Mouse (Mus musculus): ENCODE measurements at regions not wholly inside any gene's neighbourhood (a gene's known extent, or its start where the extent isn't known, plus 50 kb on each side); places are given as distances from the start of the nearest gene placed in this dataset.

DNA sequence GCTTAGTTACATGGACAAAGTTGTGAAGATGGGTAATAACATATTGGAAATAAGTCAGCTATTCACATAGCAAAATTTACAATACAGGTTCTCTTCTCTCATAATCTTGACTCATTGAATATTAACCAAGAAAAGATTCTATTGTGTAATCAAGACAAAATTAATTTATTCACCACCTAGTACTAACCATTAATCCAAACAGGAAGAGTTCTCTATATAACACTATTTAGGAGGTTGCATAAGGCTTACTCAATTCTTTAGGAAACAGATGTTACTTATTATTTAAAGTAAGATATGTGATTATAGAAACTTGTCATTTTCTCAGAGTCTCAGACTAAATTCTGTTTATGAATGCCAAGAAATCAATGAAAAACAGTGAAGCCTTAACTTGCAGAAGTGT, 600.4 kb upstream of the Tusc1 start:
- no peak for TF ChIP-seq CTCF (IDR thresholded peaks at IDR 0.05)

DNA sequence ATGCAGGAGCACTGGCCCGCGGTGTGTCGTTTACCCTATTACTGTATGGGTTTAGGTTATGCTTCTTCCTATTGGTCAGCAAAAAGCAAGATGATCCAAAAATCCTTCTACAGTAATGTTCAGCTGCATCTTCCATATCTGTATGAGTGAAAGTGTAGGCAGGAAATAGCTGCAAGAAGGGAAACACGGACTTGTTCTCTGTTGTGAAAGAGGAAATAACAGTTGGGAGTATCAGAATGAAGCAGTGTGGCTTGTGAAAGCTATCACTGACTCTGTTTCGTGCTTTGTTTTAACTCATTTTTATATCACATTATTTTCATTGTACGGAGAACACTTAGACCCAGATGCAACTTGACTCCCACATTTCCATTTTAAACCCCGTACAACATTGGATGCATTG, 591.8 kb upstream of the Tusc1 start:
- DNase-seq (ENCODE audit: low spot score) (no peak), ATAC-seq (ENCODE audit: low FRiP score) (no peak)
- H3K4me1 ChIP-seq (ENCODE audit: insufficient read depth, low read length) = no peaks in the 10 kb centered on the region
- H3K36me3 ChIP-seq (ENCODE audit: insufficient read depth, low read length) = no peaks in the 10 kb centered on the region
- no peak overlapping the region for H3K9ac ChIP-seq (replicated peaks; ENCODE audit: low read length, poor library complexity, severe bottlenecking)
- H3K27ac ChIP-seq (ENCODE audit: low read depth, low read length) = no peak overlapping the region
- no peak overlapping the region for H3K4me3 ChIP-seq (ENCODE audit: low read depth, low read length)
- H3K4me2 ChIP-seq (ENCODE audit: low read depth, low read length, poor library complexity, severe bottlenecking) = no peak overlapping the region
- H3K9me3 ChIP-seq (ENCODE audit: low read length) = no peaks in the 10 kb centered on the region
- H3K27me3 ChIP-seq (ENCODE audit: insufficient read depth, low read length) = no peaks in the 10 kb centered on the region
- no peak for TF ChIP-seq CTCF (IDR thresholded peaks at IDR 0.05)
- 91% methylated on average over 7 of the region's 7 CpGs for WGBS

More for the DNA sequence above, 600.4 kb upstream of the Tusc1 start:
- H3K36me3 ChIP-seq (ENCODE audit: insufficient read depth, low read length) = no peaks in the 10 kb centered on the region
- no peaks in the 10 kb centered on the region for H3K9me3 ChIP-seq (ENCODE audit: low read length)
- H3K9ac ChIP-seq (replicated peaks; ENCODE audit: low read length, poor library complexity, severe bottlenecking) = no peak overlapping the region
- no peak overlapping the region for H3K4me2 ChIP-seq (ENCODE audit: low read depth, low read length, poor library complexity, severe bottlenecking)
- H3K27ac ChIP-seq (ENCODE audit: low read depth, low read length) = no peak overlapping the region
- H3K27me3 ChIP-seq (ENCODE audit: insufficient read depth, low read length) = no peaks in the 10 kb centered on the region
- DNase-seq (ENCODE audit: low spot score) (no peak), ATAC-seq (ENCODE audit: low FRiP score) (no peak)
- H3K4me3 ChIP-seq (ENCODE audit: low read depth, low read length) = no peak overlapping the region
- no peaks in the 10 kb centered on the region for H3K4me1 ChIP-seq (ENCODE audit: insufficient read depth, low read length)

DNA sequence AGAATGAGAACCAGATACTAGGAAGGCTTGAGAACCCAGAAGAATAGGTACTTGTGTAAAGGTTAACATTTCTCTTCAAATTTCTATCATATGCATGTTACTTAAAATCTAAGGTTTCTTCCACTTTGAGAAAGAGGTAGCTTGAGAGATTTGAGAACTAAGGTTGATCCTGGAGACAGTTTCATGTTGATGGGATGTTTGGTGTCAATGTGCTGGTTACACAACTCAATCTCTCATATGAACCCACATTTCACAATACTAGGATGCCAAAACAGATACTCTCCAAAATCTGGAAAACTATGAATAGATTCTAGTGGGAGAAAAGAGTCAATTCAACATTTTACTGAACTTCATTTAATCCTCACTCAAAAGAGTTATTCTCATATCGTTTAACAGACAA, 589.1 kb upstream of the Tusc1 start:
- no peaks in the 10 kb centered on the region for H3K27me3 ChIP-seq (ENCODE audit: insufficient read depth, low read length)
- H3K27ac ChIP-seq (ENCODE audit: low read depth, low read length) = no peak overlapping the region
- no peak overlapping the region for H3K9ac ChIP-seq (replicated peaks; ENCODE audit: low read length, poor library complexity, severe bottlenecking)
- no peaks in the 10 kb centered on the region for H3K9me3 ChIP-seq (ENCODE audit: low read length)
- no peak for DNase-seq (ENCODE audit: low spot score)
- H3K4me1 ChIP-seq (ENCODE audit: insufficient read depth, low read length) = no peaks in the 10 kb centered on the region
- WGBS = 87% methylated on average over 1 of the region's 1 CpGs
- no peaks in the 10 kb centered on the region for H3K36me3 ChIP-seq (ENCODE audit: insufficient read depth, low read length)
- TF ChIP-seq CTCF (IDR thresholded peaks at IDR 0.05) = no peak
- ATAC-seq (ENCODE audit: low FRiP score) = no peak
- H3K4me3 ChIP-seq (ENCODE audit: low read depth, low read length) = no peak overlapping the region
- H3K4me2 ChIP-seq (ENCODE audit: low read depth, low read length, poor library complexity, severe bottlenecking) = no peak overlapping the region

DNA sequence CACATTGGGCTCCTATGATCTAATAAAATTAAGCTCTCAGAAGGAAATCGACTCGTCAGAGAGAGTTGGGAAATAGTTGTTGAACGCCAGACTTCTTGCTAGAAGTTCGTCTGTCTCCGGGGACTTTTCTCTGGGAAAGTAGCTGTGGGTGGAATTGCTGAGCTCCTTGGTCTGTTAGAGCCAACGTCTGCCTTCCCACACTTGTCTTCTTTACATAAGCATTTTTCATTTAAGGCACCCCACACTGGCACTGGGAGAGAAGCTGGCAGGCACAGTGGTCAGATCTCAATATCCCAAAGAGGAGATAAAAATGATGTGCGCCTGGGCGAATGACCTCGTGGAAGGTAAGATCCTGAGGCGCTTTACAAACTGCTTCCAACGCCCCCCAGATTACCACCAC, 551.3 kb upstream of the Tusc1 start:
- no peaks in the 10 kb centered on the region for H3K27me3 ChIP-seq (ENCODE audit: insufficient read depth, low read length)
- ATAC-seq (ENCODE audit: low FRiP score) = no peak
- no peak overlapping the region for H3K4me2 ChIP-seq (ENCODE audit: low read depth, low read length, poor library complexity, severe bottlenecking)
- H3K4me1 ChIP-seq (ENCODE audit: insufficient read depth, low read length) = no peaks in the 10 kb centered on the region
- no peak for DNase-seq (ENCODE audit: low spot score)
- H3K9ac ChIP-seq (replicated peaks; ENCODE audit: low read length, poor library complexity, severe bottlenecking) = no peak overlapping the region
- H3K27ac ChIP-seq (ENCODE audit: low read depth, low read length) = no peak overlapping the region
- WGBS = 92% methylated on average over 11 of the region's 11 CpGs
- TF ChIP-seq CTCF (IDR thresholded peaks at IDR 0.05) = no peak
- H3K4me3 ChIP-seq (ENCODE audit: low read depth, low read length) = no peak overlapping the region
- no peaks in the 10 kb centered on the region for H3K36me3 ChIP-seq (ENCODE audit: insufficient read depth, low read length)
- H3K9me3 ChIP-seq (ENCODE audit: low read length) = no peaks in the 10 kb centered on the region

DNA sequence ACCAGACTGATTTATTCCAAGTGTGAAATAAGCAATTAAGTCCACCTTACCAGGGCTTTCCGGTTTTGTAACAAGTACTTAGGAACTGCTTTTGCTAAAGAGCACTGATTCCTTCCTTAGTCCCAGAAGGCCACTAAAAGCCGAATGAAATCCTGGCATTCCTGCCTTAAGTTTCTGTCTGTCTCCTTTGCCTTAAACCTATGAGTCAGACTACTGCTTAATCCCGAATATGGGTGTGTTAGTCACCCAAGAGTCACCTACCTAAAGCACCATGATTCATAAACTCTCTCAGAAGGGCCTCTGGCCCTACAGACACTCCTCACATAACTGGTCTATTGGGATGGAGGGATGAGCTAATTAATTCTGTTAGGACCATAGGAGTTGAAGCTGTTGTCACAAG, 546.0 kb upstream of the Tusc1 start:
- H3K9ac ChIP-seq (replicated peaks; ENCODE audit: low read length, poor library complexity, severe bottlenecking) = no peak overlapping the region
- DNase-seq (ENCODE audit: low spot score) = no peak
- no peak for ATAC-seq (ENCODE audit: low FRiP score)
- H3K27me3 ChIP-seq (ENCODE audit: insufficient read depth, low read length) = no peaks in the 10 kb centered on the region
- H3K4me3 ChIP-seq (ENCODE audit: low read depth, low read length) = no peak overlapping the region
- no peak for TF ChIP-seq CTCF (IDR thresholded peaks at IDR 0.05)
- H3K27ac ChIP-seq (ENCODE audit: low read depth, low read length) = no peak overlapping the region
- 74% methylated on average over 3 of the region's 3 CpGs for WGBS
- no peaks in the 10 kb centered on the region for H3K4me1 ChIP-seq (ENCODE audit: insufficient read depth, low read length)
- H3K9me3 ChIP-seq (ENCODE audit: low read length) = no peaks in the 10 kb centered on the region
- H3K36me3 ChIP-seq (ENCODE audit: insufficient read depth, low read length) = no peaks in the 10 kb centered on the region
- no peak overlapping the region for H3K4me2 ChIP-seq (ENCODE audit: low read depth, low read length, poor library complexity, severe bottlenecking)

DNA sequence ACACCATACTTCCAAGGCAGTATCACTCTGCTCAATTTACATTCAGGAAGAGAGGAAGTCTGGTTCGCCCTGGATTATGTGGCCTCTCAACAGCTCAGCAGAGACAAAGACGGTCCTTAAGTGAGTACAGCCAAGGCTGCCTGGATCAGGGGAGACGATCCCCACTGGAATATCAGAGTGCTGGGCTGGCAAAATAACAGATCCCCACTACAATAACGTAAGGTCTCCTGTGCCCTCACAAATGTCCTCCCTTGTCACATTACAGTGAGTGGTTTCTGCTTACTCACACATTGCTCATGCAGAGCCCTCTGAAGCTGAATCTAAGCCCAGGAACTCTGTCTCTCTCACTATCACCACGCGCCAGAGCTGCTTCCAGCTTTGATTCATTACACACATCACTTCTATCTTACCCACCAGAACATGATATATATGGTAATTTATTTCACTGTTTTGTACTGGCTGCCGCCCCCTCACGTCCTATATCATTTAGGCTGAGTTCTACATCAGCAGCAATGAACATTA, 544.1 kb upstream of the Tusc1 start:
- DNase-seq (ENCODE audit: low spot score) (peak; percentile 52), ATAC-seq (ENCODE audit: low FRiP score) (peak; percentile 63; the same call in 1 of the 2 replicates)
- no peaks in the 10 kb centered on the region for H3K9me3 ChIP-seq (ENCODE audit: low read length)
- H3K27me3 ChIP-seq (ENCODE audit: insufficient read depth, low read length) = no peaks in the 10 kb centered on the region
- 45% methylated on average over 8 of the region's 8 CpGs for WGBS
- no peak overlapping the region for H3K4me3 ChIP-seq (ENCODE audit: low read depth, low read length)
- TF ChIP-seq CTCF (IDR thresholded peaks at IDR 0.05) = no peak
- no peak overlapping the region for H3K27ac ChIP-seq (ENCODE audit: low read depth, low read length)
- no peaks in the 10 kb centered on the region for H3K36me3 ChIP-seq (ENCODE audit: insufficient read depth, low read length)
- no peaks in the 10 kb centered on the region for H3K4me1 ChIP-seq (ENCODE audit: insufficient read depth, low read length)
- no peak overlapping the region for H3K4me2 ChIP-seq (ENCODE audit: low read depth, low read length, poor library complexity, severe bottlenecking)
- no peak overlapping the region for H3K9ac ChIP-seq (replicated peaks; ENCODE audit: low read length, poor library complexity, severe bottlenecking)

All from midbrain, postnatal 0 days (tissue).